ENCODE assay signal across 10 mouse cellular contexts in the genomic region with DNA sequence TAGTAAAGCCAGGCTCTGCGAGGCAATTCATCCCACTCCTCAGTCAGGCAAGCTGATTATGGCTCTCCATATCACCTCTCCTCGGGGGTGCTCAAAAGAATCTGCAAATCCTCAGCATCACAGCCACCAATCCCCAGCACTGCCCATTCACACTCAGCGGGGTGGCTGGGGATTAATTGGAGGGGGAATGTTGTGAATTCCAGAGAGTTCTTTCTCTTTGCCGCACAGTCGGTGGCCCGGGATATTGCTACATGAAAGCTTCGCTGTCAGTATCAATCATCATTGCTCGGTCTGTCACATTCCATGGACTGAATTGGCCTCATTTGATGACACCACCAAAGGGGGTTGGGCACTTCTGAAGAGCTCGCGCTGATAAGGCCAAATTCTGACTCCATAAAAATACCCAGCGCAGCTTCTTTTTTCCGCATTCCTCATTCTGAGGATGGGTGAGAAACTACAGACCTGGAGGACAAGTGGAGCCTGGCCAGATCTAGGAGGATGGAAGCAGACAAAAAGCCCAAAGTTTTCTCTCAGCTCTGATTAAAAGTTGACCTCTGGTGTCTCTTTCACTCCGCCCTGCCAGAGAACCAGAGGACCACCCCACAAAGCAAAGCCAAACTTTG. TPM values are rescaled to one million over a fixed set of nuclear protein-coding genes. Genes with fewer than 3 reads are reported as not detected.
DNase-seq lines count a peak whose midpoint lies in the region; ATAC-seq and TF ChIP-seq lines count a peak whose summit lies in the region.
"Had no signal": no experiment of that assay in that cellular context is flagged by ENCODE, and none has a peak within 500 bp of the region (broad histone marks: within the 10 kb centered on the region; RNA-seq: fewer than 3 reads in every experiment).

No protein-coding gene starts in this region.

- 5% methylated on average over 13 of the region's 13 CpGs for WGBS in heart, embryonic 13.5 days
- WGBS in forebrain, postnatal 0 days: 5% methylated on average over 13 of the region's 13 CpGs
- WGBS in midbrain, embryonic 12.5 days: 2% methylated on average over 13 of the region's 13 CpGs

- H3K27ac ChIP-seq in heart, embryonic 13.5 days (replicated peaks): no peak overlapping the region
- no peak overlapping the region for H3K27ac ChIP-seq in forebrain, postnatal 0 days (ENCODE audit: low read depth, low read length)
- H3K27ac ChIP-seq in midbrain, embryonic 12.5 days (replicated peaks): peak overlapping the region; percentile 30
- H3K27ac ChIP-seq: liver, embryonic 14.5 days had no signal

- no peaks in the 10 kb centered on the region for H3K9me3 ChIP-seq in heart, embryonic 13.5 days
- no peaks in the 10 kb centered on the region for H3K9me3 ChIP-seq in forebrain, postnatal 0 days (ENCODE audit: low read length)
- H3K9me3 ChIP-seq in midbrain, embryonic 12.5 days: no peaks in the 10 kb centered on the region

- ATAC-seq in heart, embryonic 13.5 days (ENCODE audit: extremely low read depth, insufficient number of reproducible peaks, low FRiP score, low TSS enrichment): no peak
- peak; percentile 29; the same call in 1 of the 2 replicates for ATAC-seq in forebrain, postnatal 0 days
- peak; percentile 91 for ATAC-seq in midbrain, embryonic 12.5 days (ENCODE audit: low FRiP score, low read depth)

- TF ChIP-seq CTCF in forebrain, postnatal 0 days (IDR thresholded peaks at IDR 0.05; ENCODE audit: low read depth): no peak

- H3K27me3 ChIP-seq in heart, embryonic 13.5 days (replicated peaks): no peaks in the 10 kb centered on the region
- no peaks in the 10 kb centered on the region for H3K27me3 ChIP-seq in forebrain, postnatal 0 days (ENCODE audit: insufficient read depth, low read length)
- no peaks in the 10 kb centered on the region for H3K27me3 ChIP-seq in midbrain, embryonic 12.5 days

- no peak overlapping the region; the same call in 1 of the 2 replicates for H3K9ac ChIP-seq in heart, embryonic 13.5 days
- no peak overlapping the region for H3K9ac ChIP-seq in forebrain, postnatal 0 days
- H3K9ac ChIP-seq in midbrain, embryonic 12.5 days (replicated peaks): no peak overlapping the region
- H3K9ac ChIP-seq: liver, embryonic 14.5 days had no signal

- H3K4me1 ChIP-seq in heart, embryonic 13.5 days: peaks cover 17% of the 10 kb centered on the region
- no peaks in the 10 kb centered on the region for H3K4me1 ChIP-seq in forebrain, postnatal 0 days (ENCODE audit: insufficient read depth)
- H3K4me1 ChIP-seq in midbrain, embryonic 12.5 days: peaks cover 11% of the 10 kb centered on the region

- DNase-seq in heart, adult 8-10 months (ENCODE audit: low spot score): no peak
- peak; percentile 13 for DNase-seq in WW6 (ENCODE audit: low read depth, low spot score)
- DNase-seq in forebrain, postnatal 0 days: peak; percentile 1
- DNase-seq in thymus, postnatal 36 days: no peak
- no peak for DNase-seq in thymus, adult 18-20 months
- no peak for DNase-seq in kidney, postnatal 14 days
- DNase-seq: gastrocnemius, postnatal 14 days had no signal

- H3K4me3 ChIP-seq in heart, embryonic 13.5 days: peak overlapping the region; percentile 42
- no peak overlapping the region for H3K4me3 ChIP-seq in forebrain, postnatal 0 days (ENCODE audit: low read depth, low read length)
- no peak overlapping the region for H3K4me3 ChIP-seq in midbrain, embryonic 12.5 days

- peak overlapping the region; percentile 69 for H3K4me2 ChIP-seq in heart, embryonic 13.5 days
- H3K4me2 ChIP-seq in forebrain, postnatal 0 days (ENCODE audit: low read depth): no peak overlapping the region
- peak overlapping the region; percentile 26 for H3K4me2 ChIP-seq in midbrain, embryonic 12.5 days (replicated peaks)

- no peaks in the 10 kb centered on the region for H3K36me3 ChIP-seq in heart, embryonic 13.5 days
- H3K36me3 ChIP-seq in forebrain, postnatal 0 days (ENCODE audit: insufficient read depth): no peaks in the 10 kb centered on the region
- no peaks in the 10 kb centered on the region for H3K36me3 ChIP-seq in midbrain, embryonic 12.5 days

RNA-seq across cellular contexts. Expression of gene Wls, which starts 57.1 kb away (rescaled TPM):
- 131 and 140 TPM in 2 replicates for polyA plus RNA-seq in heart, embryonic 13.5 days (2015; fragmentation: Nextera tagmentation; extraction: Ambion mirVana)
- total RNA-seq in heart, adult 8-10 months (2022): 10 to 100 TPM; 33.5 to 43.9 (median 43.0) TPM
- 31.2 and 39.3 TPM in 2 replicates for total RNA-seq in forebrain, postnatal 0 days (2014; rRNA removed)
- 31.6 and 41.3 TPM in 2 replicates for polyA plus RNA-seq in forebrain, postnatal 0 days (2015; fragmentation: Nextera tagmentation; extraction: Ambion mirVana)
- 168 and 179 TPM in 2 replicates for polyA plus RNA-seq in midbrain, embryonic 12.5 days (2016; fragmentation: Nextera tagmentation; extraction: Ambion mirVana)

Comparison
In these comparisons a context has a peak if more than half of its experiments do, and no peak if none do; other contexts are left out.
1. DNase-seq: peak in WW6 (single experiment) and forebrain, postnatal 0 days (single experiment); none in heart, adult 8-10 months (single experiment), thymus, postnatal 36 days (0 of 2), thymus, adult 18-20 months (0 of 2) and kidney, postnatal 14 days (single experiment).